Mouse (Mus musculus): ENCODE data around the gene Rassf6. TPM values are rescaled to one million over a fixed set of nuclear protein-coding genes. Genes with fewer than 3 reads are reported as not detected.

The Rassf6 gene
- total RNA-seq (2014; fragmentation: Nextera tagmentation) (not detected in 2 replicates), total RNA-seq (2017) (not detected in 2 replicates), polyA plus RNA-seq (2012) (not detected in 2 replicates)

GRCm38 (mm10) chr5:90640286-90641217 is at the start of gene Rassf6:
Rassf6 (minus strand) TSS chr5:90640657.
- no peak for ATAC-seq (ENCODE audit: extremely low read depth, insufficient number of reproducible peaks, low FRiP score, poor library complexity, severe bottlenecking)
- no peaks in the 10 kb centered on the region for H3K4me1 ChIP-seq (ENCODE audit: insufficient read depth, low read depth, low read length)
- H3K27me3 ChIP-seq (ENCODE audit: insufficient read depth, low read length) = peaks cover 5% of the 10 kb centered on the region; the same call in 1 of the 2 replicates
- TF ChIP-seq CTCF (IDR thresholded peaks at IDR 0.05; ENCODE audit: low read depth, low read length) = no peak
- TF ChIP-seq TAL1 (conservative IDR thresholded peaks at IDR 0.05; ENCODE audit: low read depth, low read length) = no peak
- TF ChIP-seq GATA2 (IDR thresholded peaks at IDR 0.05; ENCODE audit: borderline replicate concordance, low read depth, low read length) = no peak
- no peak for TF ChIP-seq POLR2AphosphoS5 (IDR thresholded peaks at IDR 0.05; ENCODE audit: insufficient replicate concordance, low read depth, low read length)
- no peak for TF ChIP-seq GATA1 (IDR thresholded peaks at IDR 0.05; ENCODE audit: borderline replicate concordance, low read length)
- no peaks in the 10 kb centered on the region for H3K36me3 ChIP-seq (replicated peaks)
- DNase-seq (ENCODE audit: low spot score) = no peak
- H3K9me3 ChIP-seq (replicated peaks) = no peaks in the 10 kb centered on the region
- H3K4me3 ChIP-seq (ENCODE audit: low read depth, low read length) = 0 out of 2 replicates have a peak within 1 kb of the TSS, but pooled peaks have one; percentile 17

GRCm38 (mm10) chr5:90689426-90690128 is 49.1 kb upstream of the Rassf6 start:
- no peaks in the 10 kb centered on the region for H3K27me3 ChIP-seq (ENCODE audit: insufficient read depth, low read length)
- DNase-seq (ENCODE audit: low spot score) = no peak
- H3K4me3 ChIP-seq (ENCODE audit: low read depth, low read length) = no peak overlapping the region
- no peaks in the 10 kb centered on the region for H3K9me3 ChIP-seq (replicated peaks)
- H3K36me3 ChIP-seq (replicated peaks) = no peaks in the 10 kb centered on the region
- peaks cover 25% of the 10 kb centered on the region for H3K4me1 ChIP-seq (ENCODE audit: insufficient read depth, low read depth, low read length)
- ATAC-seq (ENCODE audit: extremely low read depth, insufficient number of reproducible peaks, low FRiP score, poor library complexity, severe bottlenecking) = no peak
- TF ChIP-seq POLR2AphosphoS5 (IDR thresholded peaks at IDR 0.05; ENCODE audit: insufficient replicate concordance, low read depth, low read length) (no peak), TAL1 (conservative IDR thresholded peaks at IDR 0.05; ENCODE audit: low read depth, low read length) (no peak), GATA1 (IDR thresholded peaks at IDR 0.05; ENCODE audit: borderline replicate concordance, low read length) (no peak), CTCF (IDR thresholded peaks at IDR 0.05; ENCODE audit: low read depth, low read length) (no peak), GATA2 (IDR thresholded peaks at IDR 0.05; ENCODE audit: borderline replicate concordance, low read depth, low read length) (no peak)

GRCm38 (mm10) chr5:90687913-90688312 is 47.5 kb upstream of the Rassf6 start:
- no peak for ATAC-seq (ENCODE audit: extremely low read depth, insufficient number of reproducible peaks, low FRiP score, poor library complexity, severe bottlenecking)
- Histone ChIP-seq H3K27me3 (ENCODE audit: insufficient read depth, low read length) (no peaks in the 10 kb centered on the region), H3K36me3 (replicated peaks) (no peaks in the 10 kb centered on the region), H3K4me3 (ENCODE audit: low read depth, low read length) (no peak overlapping the region), H3K4me1 (ENCODE audit: insufficient read depth, low read depth, low read length) (peaks cover 20% of the 10 kb centered on the region), H3K9me3 (replicated peaks) (no peaks in the 10 kb centered on the region)
- no peak for DNase-seq (ENCODE audit: low spot score)
- TF ChIP-seq GATA2 (IDR thresholded peaks at IDR 0.05; ENCODE audit: borderline replicate concordance, low read depth, low read length) = no peak
- TF ChIP-seq POLR2AphosphoS5 (IDR thresholded peaks at IDR 0.05; ENCODE audit: insufficient replicate concordance, low read depth, low read length) = no peak
- no peak for TF ChIP-seq CTCF (IDR thresholded peaks at IDR 0.05; ENCODE audit: low read depth, low read length)
- TF ChIP-seq TAL1 (conservative IDR thresholded peaks at IDR 0.05; ENCODE audit: low read depth, low read length) = no peak
- TF ChIP-seq GATA1 (IDR thresholded peaks at IDR 0.05; ENCODE audit: borderline replicate concordance, low read length) = no peak

- peaks cover 23% of the 10 kb centered on the region for H3K4me1 ChIP-seq (ENCODE audit: insufficient read depth, low read depth, low read length)
- no peak overlapping the region for H3K4me3 ChIP-seq (ENCODE audit: low read depth, low read length)
- no peak for ATAC-seq (ENCODE audit: extremely low read depth, insufficient number of reproducible peaks, low FRiP score, poor library complexity, severe bottlenecking)
- no peaks in the 10 kb centered on the region for H3K36me3 ChIP-seq (replicated peaks)
- H3K27me3 ChIP-seq (ENCODE audit: insufficient read depth, low read length) = no peaks in the 10 kb centered on the region
- TF ChIP-seq CTCF (IDR thresholded peaks at IDR 0.05; ENCODE audit: low read depth, low read length) = no peak
- no peak for TF ChIP-seq GATA1 (IDR thresholded peaks at IDR 0.05; ENCODE audit: borderline replicate concordance, low read length)
- TF ChIP-seq GATA2 (IDR thresholded peaks at IDR 0.05; ENCODE audit: borderline replicate concordance, low read depth, low read length) = no peak
- no peaks in the 10 kb centered on the region for H3K9me3 ChIP-seq (replicated peaks)
- no peak for DNase-seq (ENCODE audit: low spot score)
Observed at GRCm38 (mm10) chr5:90684994-90685393, 44.5 kb upstream of the Rassf6 start.

GRCm38 (mm10) chr5:90681842-90682241 is 41.4 kb upstream of the Rassf6 start:
- TF ChIP-seq TAL1 (conservative IDR thresholded peaks at IDR 0.05; ENCODE audit: low read depth, low read length) (no peak), GATA2 (IDR thresholded peaks at IDR 0.05; ENCODE audit: borderline replicate concordance, low read depth, low read length) (no peak), GATA1 (IDR thresholded peaks at IDR 0.05; ENCODE audit: borderline replicate concordance, low read length) (no peak), CTCF (IDR thresholded peaks at IDR 0.05; ENCODE audit: low read depth, low read length) (no peak), POLR2AphosphoS5 (IDR thresholded peaks at IDR 0.05; ENCODE audit: insufficient replicate concordance, low read depth, low read length) (no peak)
- no peak for DNase-seq (ENCODE audit: low spot score)

DNA sequence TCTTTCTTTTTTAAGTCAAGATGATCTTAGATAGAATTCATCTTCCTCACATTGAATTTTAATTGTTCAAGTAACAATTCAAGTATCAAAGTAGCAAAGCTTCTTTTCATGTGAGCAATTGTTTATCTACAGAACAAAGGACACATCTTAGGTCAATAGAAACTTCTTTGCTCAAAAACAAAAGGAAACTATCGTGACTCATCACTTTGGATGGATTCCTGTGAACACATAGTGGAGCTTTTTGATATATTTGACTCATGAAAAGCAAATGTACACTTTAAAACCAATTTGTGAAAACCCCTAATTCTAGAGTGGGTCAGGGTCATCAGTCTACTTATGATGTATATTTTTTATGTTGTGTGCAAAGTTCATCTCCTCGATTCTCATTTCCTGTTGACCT is 37.1 kb upstream of the Rassf6 start:
- DNase-seq (ENCODE audit: low spot score) = no peak
- no peaks in the 10 kb centered on the region for H3K9me3 ChIP-seq (replicated peaks)
- no peak for ATAC-seq (ENCODE audit: extremely low read depth, insufficient number of reproducible peaks, low FRiP score, poor library complexity, severe bottlenecking)
- no peaks in the 10 kb centered on the region for H3K36me3 ChIP-seq (replicated peaks)
- no peak overlapping the region for H3K4me3 ChIP-seq (ENCODE audit: low read depth, low read length)
- TF ChIP-seq CTCF (IDR thresholded peaks at IDR 0.05; ENCODE audit: low read depth, low read length) = no peak
- TF ChIP-seq TAL1 (conservative IDR thresholded peaks at IDR 0.05; ENCODE audit: low read depth, low read length) = no peak
- TF ChIP-seq POLR2AphosphoS5 (IDR thresholded peaks at IDR 0.05; ENCODE audit: insufficient replicate concordance, low read depth, low read length) = no peak
- no peak for TF ChIP-seq GATA2 (IDR thresholded peaks at IDR 0.05; ENCODE audit: borderline replicate concordance, low read depth, low read length)
- no peak for TF ChIP-seq GATA1 (IDR thresholded peaks at IDR 0.05; ENCODE audit: borderline replicate concordance, low read length)
- peaks cover 22% of the 10 kb centered on the region for H3K4me1 ChIP-seq (ENCODE audit: insufficient read depth, low read depth, low read length)
- H3K27me3 ChIP-seq (ENCODE audit: insufficient read depth, low read length) = no peaks in the 10 kb centered on the region

More at GRCm38 (mm10) chr5:90681842-90682241, 41.4 kb upstream of the Rassf6 start:
- no peaks in the 10 kb centered on the region for H3K27me3 ChIP-seq (ENCODE audit: insufficient read depth, low read length)
- no peaks in the 10 kb centered on the region for H3K36me3 ChIP-seq (replicated peaks)
- no peak for ATAC-seq (ENCODE audit: extremely low read depth, insufficient number of reproducible peaks, low FRiP score, poor library complexity, severe bottlenecking)
- H3K9me3 ChIP-seq (replicated peaks) = no peaks in the 10 kb centered on the region
- no peak overlapping the region for H3K4me3 ChIP-seq (ENCODE audit: low read depth, low read length)
- H3K4me1 ChIP-seq (ENCODE audit: insufficient read depth, low read depth, low read length) = peaks cover 31% of the 10 kb centered on the region

Data from G1E (cell line).